Mouse (Mus musculus) midbrain, embryonic 14.5 days (tissue): ENCODE measurements around the gene AU022252. TPM values are rescaled to one million over a fixed set of nuclear protein-coding genes. Genes with fewer than 3 reads are reported as not detected.
A peak's percentile ranks its signal among the peaks of the same experiment; 100 is the strongest.

Source experiments
- ATAC-seq: fragments of 200-750 bp; cut with Nextera tagmentation; 2 replicates; pipeline ENCODE4 v1.8.0; 2017; ENCODE audit warnings: moderate number of reproducible peaks, moderate library complexity; ENCODE audit not compliant: low FRiP score, low TSS enrichment
- DNase-seq: peaks from one replicate; pipeline ENCODE4 v3.0.0-alpha.2; 2015
- H3K27ac ChIP-seq: fragments of 300-500 bp; sonication (generic); replicated peaks from 2 replicates; pipeline ENCODE4 v1.5.1; 2014; ENCODE audit warnings: mild to moderate bottlenecking, low read depth, low read length, moderate library complexity
- H3K27me3 ChIP-seq: fragments of 300-500 bp; sonication (generic); 2 replicates; pipeline ENCODE4 v1.6.1; 2014; ENCODE audit warnings: low read length, control low read depth, mixed read lengths; ENCODE audit not compliant: control insufficient read depth, insufficient read depth
- H3K36me3 ChIP-seq: fragments of 300-500 bp; sonication (generic); 2 replicates; pipeline ENCODE4 v1.6.1; 2014; ENCODE audit warnings: low read length, control low read depth; ENCODE audit not compliant: control insufficient read depth, insufficient read depth
- H3K4me1 ChIP-seq: fragments of 300-500 bp; sonication (generic); 2 replicates; pipeline ENCODE4 v1.6.1; 2014; ENCODE audit warnings: mild to moderate bottlenecking, antibody characterized with exemption, low read length, control low read depth; ENCODE audit not compliant: control insufficient read depth, insufficient read depth
- H3K4me2 ChIP-seq: fragments of 300-500 bp; sonication (generic); 2 replicates; pipeline ENCODE4 v1.6.1; 2014; ENCODE audit warnings: mild to moderate bottlenecking, low read length, moderate library complexity
- H3K4me3 ChIP-seq: fragments of 300-500 bp; sonication (generic); replicated peaks from 2 replicates; pipeline ENCODE4 v1.5.1; 2014; ENCODE audit warnings: low read depth, low read length
- H3K9ac ChIP-seq: fragments of 300-500 bp; sonication (generic); replicated peaks from 2 replicates; pipeline ENCODE4 v1.6.1; 2014; ENCODE audit warnings: mild to moderate bottlenecking, low read length, moderate library complexity
- H3K9me3 ChIP-seq: fragments of 300-500 bp; sonication (generic); 2 replicates; pipeline ENCODE4 v1.6.1; 2016; ENCODE audit warnings: low read length, control low read depth, mixed read lengths; ENCODE audit not compliant: control insufficient read depth
- WGBS: fragments of 180-500 bp; shearing (Covaris S2); extraction: QIAGEN DNeasy Blood & Tissue Kit; methylation state at CpG from one replicate; pipeline ENCODE4 v1.1.7; 2014; 5-methylcytosine and 5-hydroxymethylcytosine counted together
- polyA plus RNA-seq: library from polyadenylated mRNA; unstranded; fragments of >200 nt; fragmentation: Nextera tagmentation; extraction: Ambion mirVana; gene quantifications from 2 replicates; pipeline ENCODE4 v1.2.1, GENCODE M21; 2014

AU022252 gene
- polyA plus RNA-seq, 1 experiment from 2014 or later, result 26.0 TPM

GRCm38 (mm10) chr4:119204672-119205071 is 27.8 kb downstream of the AU022252 start:
- DNase-seq (peak; percentile 89), ATAC-seq (no peak; the same call in 1 of the 2 replicates)
- no peak overlapping the region for H3K4me3 ChIP-seq
- no peaks in the 10 kb centered on the region; the same call in 1 of the 2 replicates for H3K4me1 ChIP-seq
- no peaks in the 10 kb centered on the region for H3K27me3 ChIP-seq
- H3K9ac ChIP-seq, result no peak overlapping the region
- no peak overlapping the region for H3K4me2 ChIP-seq
- 16% methylated on average over 8 of the region's 8 CpGs for WGBS
- H3K27ac ChIP-seq, result no peak overlapping the region
- H3K9me3 ChIP-seq, result no peaks in the 10 kb centered on the region
- peaks cover 10% of the 10 kb centered on the region for H3K36me3 ChIP-seq

GRCm38 (mm10) chr4:119198105-119198504 is 34.4 kb downstream of the AU022252 start:
- 90% methylated on average over 6 of the region's 6 CpGs for WGBS
- Histone ChIP-seq H3K9ac (no peak overlapping the region; the same call in 1 of the 2 replicates), H3K27ac (no peak overlapping the region), H3K9me3 (no peaks in the 10 kb centered on the region), H3K4me3 (no peak overlapping the region), H3K36me3 (peaks cover 10% of the 10 kb centered on the region), H3K4me2 (peak overlapping the region; percentile 79), H3K4me1 (peaks cover 17% of the 10 kb centered on the region; the same call in 1 of the 2 replicates), H3K27me3 (no peaks in the 10 kb centered on the region)
- no peak for DNase-seq
- no peak for ATAC-seq

GRCm38 (mm10) chr4:119195582-119196320 is 36.8 kb downstream of the AU022252 start:
- H3K4me2 ChIP-seq, result peak overlapping the region; percentile 79
- peaks cover 2% of the 10 kb centered on the region for H3K36me3 ChIP-seq
- H3K9ac ChIP-seq, result peak overlapping the region; percentile 79
- peak; percentile 8; the same call in 1 of the 2 replicates for ATAC-seq
- H3K27me3 ChIP-seq, result no peaks in the 10 kb centered on the region
- H3K27ac ChIP-seq, result peak overlapping the region; percentile 86
- peaks cover 17% of the 10 kb centered on the region; the same call in 1 of the 2 replicates for H3K4me1 ChIP-seq
- WGBS, result 4% methylated on average over 17 of the region's 18 CpGs
- peak; percentile 48 for DNase-seq
- H3K9me3 ChIP-seq, result no peaks in the 10 kb centered on the region
- peak overlapping the region; percentile 82 for H3K4me3 ChIP-seq

- peak within 1 kb of the TSS; percentile 79 for H3K4me2 ChIP-seq
- DNase-seq (peak; percentile 94), ATAC-seq (peak; percentile 92)
- H3K9ac ChIP-seq, result peak within 1 kb of the TSS; percentile 79
- H3K4me1 ChIP-seq, result peaks cover 17% of the 10 kb centered on the region; the same call in 1 of the 2 replicates
- no peaks in the 10 kb centered on the region for H3K27me3 ChIP-seq
- peak within 1 kb of the TSS; percentile 82 for H3K4me3 ChIP-seq
- under 1% methylated on average over 43 of the region's 47 CpGs for WGBS
- no peaks in the 10 kb centered on the region for H3K9me3 ChIP-seq
- H3K27ac ChIP-seq, result peak within 1 kb of the TSS; percentile 86
- no peaks in the 10 kb centered on the region for H3K36me3 ChIP-seq
These were observed 37.5 kb downstream of the AU022252 start, which contains the start of gene Svbp for GRCm38 (mm10) chr4:119194909-119195581. Gene Svbp, plus strand, starts transcription at chr4:119195306.

- Histone ChIP-seq H3K4me2 (no peak overlapping the region), H3K27ac (no peak overlapping the region), H3K9me3 (no peaks in the 10 kb centered on the region), H3K4me3 (no peak overlapping the region), H3K4me1 (peaks cover 13% of the 10 kb centered on the region; the same call in 1 of the 2 replicates), H3K9ac (no peak overlapping the region), H3K36me3 (no peaks in the 10 kb centered on the region), H3K27me3 (no peaks in the 10 kb centered on the region)
- DNase-seq (no peak), ATAC-seq (no peak)
- whole genome bisulfite sequencing, result 88% methylated on average over 4 of the region's 4 CpGs
These were observed 39.8 kb downstream of the AU022252 start for GRCm38 (mm10) chr4:119192757-119193156.

- Histone ChIP-seq H3K4me2 (no peak overlapping the region), H3K27ac (no peak overlapping the region), H3K27me3 (no peaks in the 10 kb centered on the region), H3K36me3 (no peaks in the 10 kb centered on the region), H3K9me3 (no peaks in the 10 kb centered on the region), H3K9ac (no peak overlapping the region), H3K4me3 (no peak overlapping the region), H3K4me1 (no peaks in the 10 kb centered on the region)
- DNase-seq (no peak), ATAC-seq (no peak)
- 80% methylated on average over 3 of the region's 3 CpGs for WGBS
These were observed 41.2 kb downstream of the AU022252 start for GRCm38 (mm10) chr4:119191273-119191672.

- Histone ChIP-seq H3K27me3 (no peaks in the 10 kb centered on the region), H3K9ac (no peak overlapping the region), H3K36me3 (no peaks in the 10 kb centered on the region), H3K27ac (no peak overlapping the region), H3K4me1 (no peaks in the 10 kb centered on the region), H3K4me3 (no peak overlapping the region), H3K4me2 (no peak overlapping the region), H3K9me3 (no peaks in the 10 kb centered on the region)
- 86% methylated on average over 8 of the region's 8 CpGs for WGBS
- no peak for DNase-seq
- no peak for ATAC-seq
These were observed 41.9 kb downstream of the AU022252 start for GRCm38 (mm10) chr4:119190618-119191017.

GRCm38 (mm10) chr4:119189864-119190263 is 42.6 kb downstream of the AU022252 start, which contains the start of gene Ermap:
Gene Ermap, minus strand, starts transcription at chr4:119190011.
- no peaks in the 10 kb centered on the region for H3K36me3 ChIP-seq
- WGBS, result 53% methylated on average over 6 of the region's 6 CpGs
- ATAC-seq (no peak), DNase-seq (no peak)
- H3K4me3 ChIP-seq, result no peak within 1 kb of the TSS
- H3K27ac ChIP-seq, result no peak within 1 kb of the TSS
- H3K4me1 ChIP-seq, result no peaks in the 10 kb centered on the region
- no peak within 1 kb of the TSS for H3K9ac ChIP-seq
- H3K9me3 ChIP-seq, result no peaks in the 10 kb centered on the region
- no peaks in the 10 kb centered on the region for H3K27me3 ChIP-seq
- H3K4me2 ChIP-seq, result no peak within 1 kb of the TSS
